Mouse (Mus musculus) adrenal gland, adult 8-10 months (tissue): ENCODE data around the gene Atp8a1. TPM values are rescaled to one million over a fixed set of nuclear protein-coding genes. Genes with fewer than 3 reads are reported as not detected.

Experiments
- DNase-seq: peaks from one replicate; pipeline ENCODE4 v3.0.0; 2022
- total RNA-seq, 4 experiments: library from RNA; stranded (reverse); gene quantifications; 2 replicates each; pipeline ENCODE4 v1.2.4; 2022

Atp8a1 gene
- total RNA-seq, 4 experiments from 2014 or later: 16.0 to 32.1 (median 23.2) TPM

GRCm38 (mm10) chr5:67758126-67758525 is 89.1 kb downstream of the Atp8a1 start:
- no peak for DNase-seq

DNA sequence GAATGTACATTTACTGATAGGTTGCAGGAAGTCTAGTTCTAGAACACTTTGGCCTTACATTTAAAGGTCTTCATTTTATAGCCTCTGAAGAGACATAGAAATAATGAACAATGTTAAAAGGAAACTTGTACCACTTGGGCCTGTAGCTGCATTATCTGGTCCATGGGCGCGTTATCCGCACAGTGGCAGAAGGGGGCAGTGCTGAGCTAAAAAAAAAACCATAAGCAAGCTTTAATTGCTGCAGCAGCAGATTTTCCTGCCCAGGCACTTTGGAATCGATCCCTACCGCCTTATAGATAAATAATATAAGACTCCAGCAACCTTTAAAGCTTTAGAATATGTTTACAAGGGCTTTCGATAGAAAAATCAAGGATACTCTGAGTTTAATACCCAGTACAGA is 91.1 kb downstream of the Atp8a1 start:
- no peak for DNase-seq

- DNase-seq: no peak
These were observed 94.2 kb downstream of the Atp8a1 start for GRCm38 (mm10) chr5:67753057-67753456.

GRCm38 (mm10) chr5:67752629-67753028 is 94.6 kb downstream of the Atp8a1 start:
- no peak for DNase-seq

- DNase-seq: no peak
These were observed 95.2 kb downstream of the Atp8a1 start for GRCm38 (mm10) chr5:67752007-67752406.

DNA sequence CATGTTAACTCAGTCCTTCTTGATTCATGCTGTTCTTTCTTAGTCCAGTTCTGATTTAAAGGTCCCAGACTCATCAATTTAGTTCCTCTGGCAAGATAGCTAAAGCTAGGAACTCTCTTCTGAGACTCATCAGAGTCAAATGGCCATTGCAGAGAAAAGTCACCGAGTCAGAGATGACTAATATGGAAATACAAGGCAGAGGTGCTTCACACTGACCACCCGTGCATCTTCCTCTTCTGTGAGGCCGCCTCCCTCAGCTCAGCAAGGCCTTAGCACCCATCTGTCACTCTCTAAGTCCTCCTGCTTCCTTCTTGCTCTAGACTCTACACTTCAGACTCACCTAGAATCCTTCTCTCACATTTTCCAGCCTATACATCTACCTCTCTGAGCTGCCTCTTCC is 108.0 kb downstream of the Atp8a1 start:
- no peak for DNase-seq

GRCm38 (mm10) chr5:67738133-67738532 is 109.1 kb downstream of the Atp8a1 start:
- DNase-seq: no peak

DNA sequence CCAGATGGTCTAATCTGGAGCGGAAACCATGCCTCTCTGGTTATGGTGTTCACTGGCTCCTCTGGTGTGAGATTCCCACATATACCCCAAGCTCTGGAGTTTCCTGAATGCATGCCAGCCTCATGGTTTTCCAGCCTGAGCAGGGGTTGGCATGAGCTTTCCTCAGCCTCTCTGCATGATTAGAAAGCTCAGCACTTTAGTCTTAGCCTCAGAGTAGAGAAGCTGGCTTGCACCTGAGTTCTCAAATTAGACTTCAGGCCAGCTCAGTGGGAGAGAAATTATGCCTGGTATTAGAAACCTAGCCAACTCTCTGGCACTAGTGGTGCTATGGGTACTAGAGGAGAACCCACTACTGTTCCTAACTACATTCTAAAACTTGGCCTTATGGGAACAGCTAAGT is 111.5 kb downstream of the Atp8a1 start:
- DNase-seq: no peak

DNA sequence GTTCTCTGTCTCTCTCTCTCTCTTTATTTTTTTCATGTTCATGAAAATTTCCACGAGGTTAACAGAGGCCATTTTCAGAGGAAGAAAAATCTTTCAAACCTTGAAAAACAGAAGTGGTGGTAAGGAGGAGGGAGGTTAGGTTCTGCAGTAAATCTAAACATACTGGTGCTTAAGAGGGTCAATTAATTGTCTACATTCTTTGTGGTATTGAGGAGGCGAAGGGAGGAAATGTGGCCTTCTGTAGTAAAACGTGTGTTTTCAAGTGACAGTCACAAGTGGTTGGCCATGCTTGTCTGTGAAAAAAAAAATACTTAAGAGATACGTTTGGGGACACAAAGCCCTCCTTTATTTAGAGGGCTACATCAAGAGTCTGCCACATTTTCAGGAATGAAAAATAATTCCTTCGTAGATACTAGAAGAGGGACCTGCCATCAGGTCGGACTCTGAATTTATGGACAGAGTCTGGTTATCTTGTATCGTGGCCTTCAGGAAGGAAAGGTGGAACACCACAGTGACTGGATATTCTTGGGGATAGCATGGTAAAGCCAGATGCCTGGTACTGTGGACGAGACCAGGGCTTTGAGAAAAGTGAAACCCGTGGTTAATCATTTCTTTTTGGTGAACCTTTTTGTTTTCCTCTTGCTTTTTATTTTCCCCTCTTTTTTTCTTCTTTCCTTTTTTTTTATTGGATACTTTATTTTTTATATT is 113.5 kb downstream of the Atp8a1 start:
- DNase-seq: no peak

GRCm38 (mm10) chr5:67733150-67733549 is 114.1 kb downstream of the Atp8a1 start:
- no peak for DNase-seq

DNA sequence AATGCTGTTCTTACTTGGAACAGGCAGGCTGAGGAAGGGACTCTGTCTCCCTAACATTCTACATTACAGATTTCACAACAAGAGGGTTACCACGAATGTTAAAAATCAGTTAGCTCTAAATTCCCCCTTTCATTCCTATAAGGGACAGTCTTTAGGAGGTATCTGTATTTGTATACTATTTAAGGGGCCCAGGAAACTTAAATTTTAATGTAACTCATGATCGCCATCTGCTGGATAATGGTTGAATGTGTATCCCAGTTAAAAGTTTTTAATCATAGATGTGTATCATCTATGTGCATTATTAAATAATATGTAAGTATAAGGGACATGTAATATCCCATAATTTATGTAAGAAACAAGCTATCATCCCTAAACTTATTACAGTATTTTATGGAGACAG is 119.5 kb downstream of the Atp8a1 start:
- no peak for DNase-seq

- no peak for DNase-seq
These were observed 120.4 kb downstream of the Atp8a1 start for GRCm38 (mm10) chr5:67726810-67727209.

DNA sequence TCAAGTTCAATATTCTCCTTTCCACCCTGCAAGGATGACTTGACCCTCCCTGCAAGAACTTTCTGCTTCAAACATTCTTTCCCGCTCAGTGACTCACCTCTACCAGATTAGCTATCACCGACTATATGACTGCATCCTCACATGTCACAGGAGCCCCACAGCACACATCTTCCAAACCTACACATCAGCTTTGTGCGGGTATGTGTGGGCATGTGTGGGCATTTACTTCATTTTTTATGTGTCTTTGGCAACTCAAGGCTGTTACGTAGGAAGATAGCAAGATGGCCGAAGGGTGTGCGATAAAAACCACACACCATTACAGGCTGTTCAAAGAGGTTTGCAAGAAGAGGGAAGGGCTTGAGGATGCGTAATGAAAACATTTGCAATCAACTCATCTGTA is 145.6 kb downstream of the Atp8a1 start:
- no peak for DNase-seq

- DNase-seq: no peak
These were observed 147.8 kb downstream of the Atp8a1 start for GRCm38 (mm10) chr5:67699418-67699817.

GRCm38 (mm10) chr5:67698176-67698575 is 149.1 kb downstream of the Atp8a1 start:
- DNase-seq: no peak

DNA sequence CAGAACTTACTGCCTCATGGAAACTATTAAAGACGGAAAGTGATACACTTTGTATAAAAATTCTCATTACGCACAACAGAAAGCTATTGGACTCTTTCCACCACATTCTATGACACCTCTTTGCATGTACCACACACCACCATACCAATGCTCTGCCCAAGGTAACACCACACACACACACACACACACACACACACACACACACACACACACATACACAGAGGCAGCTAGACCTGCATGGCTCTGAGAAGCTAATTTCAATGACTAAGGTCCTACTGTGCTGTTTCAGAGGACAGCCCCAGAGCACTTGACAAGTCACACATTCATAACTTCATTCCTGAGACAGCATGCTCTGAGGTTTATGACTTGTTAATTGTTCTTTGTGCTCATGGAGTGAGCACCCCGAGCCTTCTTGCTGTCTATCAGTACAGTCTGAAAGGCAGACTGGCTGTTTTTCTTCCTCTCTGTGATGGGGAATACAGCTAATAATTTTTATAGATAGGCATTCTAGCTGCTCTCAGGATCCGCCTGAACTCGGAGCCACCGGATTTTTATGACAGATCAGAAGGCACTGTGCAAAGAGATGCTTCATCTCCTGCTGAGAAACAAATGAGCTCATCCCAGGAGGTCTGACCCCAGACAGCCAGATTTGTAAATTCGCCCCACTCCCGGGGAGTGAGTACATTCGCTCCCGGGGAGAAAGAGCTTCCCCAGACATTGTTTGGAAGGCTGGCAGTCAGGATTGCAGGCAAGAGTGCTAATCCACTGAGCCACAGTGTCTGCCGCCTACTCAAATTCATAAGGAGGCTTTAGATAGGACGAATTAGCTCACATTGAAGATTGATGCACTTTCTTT is 150.3 kb downstream of the Atp8a1 start:
- DNase-seq: no peak

- no peak for DNase-seq
These were observed 152.1 kb downstream of the Atp8a1 start for GRCm38 (mm10) chr5:67695055-67695710.

GRCm38 (mm10) chr5:67690336-67690735 is 156.9 kb downstream of the Atp8a1 start:
- DNase-seq: no peak

DNA sequence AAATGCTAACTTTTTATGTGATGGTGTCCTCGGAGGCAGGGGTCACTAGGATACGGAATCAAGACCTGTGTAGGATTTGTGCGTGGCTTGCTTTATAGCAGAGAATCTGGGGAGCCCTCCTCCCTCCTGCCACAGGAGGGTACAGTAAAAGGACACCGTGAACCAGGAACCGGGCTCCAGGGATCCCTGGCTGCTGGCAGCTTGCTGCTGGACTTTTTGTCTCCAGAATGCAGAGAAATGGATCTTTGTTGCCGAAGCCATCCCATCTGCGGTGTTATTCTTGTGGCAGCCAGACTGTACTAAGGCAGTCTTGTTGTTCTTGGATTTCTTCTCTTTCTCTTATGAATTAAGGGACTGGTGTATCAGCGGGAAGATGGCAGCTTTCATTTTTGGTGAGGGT is 159.2 kb downstream of the Atp8a1 start:
- no peak for DNase-seq

GRCm38 (mm10) chr5:67685906-67686305 is 161.3 kb downstream of the Atp8a1 start:
- no peak for DNase-seq

- DNase-seq: no peak
These were observed 161.8 kb downstream of the Atp8a1 start for GRCm38 (mm10) chr5:67685461-67685860.

DNA sequence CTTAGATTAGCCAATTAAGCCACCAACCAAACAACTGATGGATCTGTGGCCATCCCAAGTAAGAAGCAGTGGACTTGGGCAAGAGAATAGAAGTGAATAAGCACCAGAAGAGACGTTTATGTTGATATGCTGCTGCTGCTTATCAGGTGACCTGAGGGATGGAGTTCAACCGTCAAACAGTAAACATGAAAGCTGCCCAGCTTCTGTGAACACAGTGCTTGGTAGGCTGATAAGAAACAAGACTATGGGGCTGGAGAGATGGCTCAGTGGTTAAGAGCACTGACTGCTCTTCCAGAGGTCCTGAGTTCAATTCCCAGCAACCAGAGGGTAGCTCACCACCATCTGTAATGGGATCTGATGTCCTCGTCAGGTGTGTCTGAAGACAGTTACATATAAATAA is 168.4 kb downstream of the Atp8a1 start:
- DNase-seq: no peak

DNA sequence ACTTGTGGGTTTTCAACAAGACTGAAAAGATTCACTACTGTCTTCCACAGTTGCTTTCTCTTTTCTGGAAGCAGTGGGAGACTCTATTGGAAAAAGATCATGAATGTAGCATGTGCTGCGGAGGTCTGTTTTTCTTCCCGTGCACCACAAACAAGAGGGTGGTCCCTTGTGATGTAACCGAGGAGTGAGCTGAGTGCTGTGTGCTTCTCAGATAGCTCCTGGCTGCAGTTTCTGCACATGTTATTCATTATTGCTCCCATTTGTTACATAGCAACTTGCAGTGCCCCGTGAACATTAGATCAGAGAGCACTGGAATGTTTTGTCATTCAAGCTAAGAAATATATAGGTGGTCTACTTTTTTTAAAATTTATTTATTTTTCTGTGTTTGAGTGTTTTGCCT is 174.2 kb downstream of the Atp8a1 start:
- no peak for DNase-seq
